Mouse (Mus musculus): Measurements from ENCODE around the gene Selenoi. TPM values are rescaled to one million over a fixed set of nuclear protein-coding genes. Genes with fewer than 3 reads are reported as not detected.
"Not testable (repeated sequence)": the region's sequence is repeated elsewhere in the genome, so short reads cannot be mapped to it uniquely, and the experiment has no call there.

The Selenoi gene
- total RNA-seq (2021) = 10 to 100 TPM; 47.6 to 56.7 TPM
- long read RNA-seq, experiment 1, full-length matches to known transcripts = 15 of 28 reads
- long read RNA-seq, experiment 1, partial matches to known transcripts = 8 of 28 reads
- long read RNA-seq, experiment 1, other reads (novel, unspliced or antisense) = 5 of 28 reads
- long read RNA-seq, experiment 2, full-length matches to known transcripts = 18 of 25 reads
- long read RNA-seq, experiment 2, partial matches to known transcripts = 2 of 25 reads
- long read RNA-seq, experiment 2, other reads (novel, unspliced or antisense) = 5 of 25 reads

GRCm38 (mm10) chr5:30232271-30232971, at the start of gene Selenoi:
Selenoi (plus strand) TSS chr5:30232581.
- DNase-seq (ENCODE audit: low spot score in 2 of 2) = peak; percentile 98 to 99
- intact Hi-C loops (cut with DNase I) = no loop called here

- DNase-seq (ENCODE audit: low spot score in 2 of 2) = no peak
- intact Hi-C loops (cut with DNase I) = no loop called here
These were observed 44.5 kb upstream of the Selenoi start for GRCm38 (mm10) chr5:30187687-30188485.

- DNase-seq (ENCODE audit: low spot score in 2 of 2) = no peak
- intact Hi-C loops (cut with DNase I) = no loop called here
These were observed 39.9 kb upstream of the Selenoi start for GRCm38 (mm10) chr5:30192452-30192851.

GRCm38 (mm10) chr5:30195340-30195739, 37.0 kb upstream of the Selenoi start:
- intact Hi-C loops (cut with DNase I) = no loop called here
- no peak for DNase-seq (ENCODE audit: low spot score in 2 of 2)

GRCm38 (mm10) chr5:30198257-30198656, 34.1 kb upstream of the Selenoi start:
- intact Hi-C loops (cut with DNase I) = no loop called here
- no peak for DNase-seq (ENCODE audit: low spot score in 2 of 2)

- DNase-seq (ENCODE audit: low spot score in 2 of 2) = peak; percentile 69 to 81
- intact Hi-C loops (cut with DNase I) = no loop called here
These were observed 30.9 kb upstream of the Selenoi start for GRCm38 (mm10) chr5:30201521-30201920.

- no peak for DNase-seq (ENCODE audit: low spot score in 2 of 2)
- intact Hi-C loops (cut with DNase I) = no loop called here
These were observed 30.2 kb upstream of the Selenoi start for GRCm38 (mm10) chr5:30202221-30202620.

- intact Hi-C loops (cut with DNase I) = no loop called here
These were observed 29.0 kb upstream of the Selenoi start for GRCm38 (mm10) chr5:30203216-30203885.

GRCm38 (mm10) chr5:30204441-30204840, 27.9 kb upstream of the Selenoi start:
- intact Hi-C loops (cut with DNase I) = no loop called here
- DNase-seq (ENCODE audit: low spot score in 2 of 2) = no peak

More at GRCm38 (mm10) chr5:30203216-30203885, 29.0 kb upstream of the Selenoi start:
- no peak for DNase-seq (ENCODE audit: low spot score in 2 of 2)

GRCm38 (mm10) chr5:30205034-30205433, 27.3 kb upstream of the Selenoi start:
- intact Hi-C loops (cut with DNase I) = no loop called here

GRCm38 (mm10) chr5:30205493-30205892, 26.9 kb upstream of the Selenoi start, which contains the start of gene Adgrf3:
Adgrf3 (minus strand) TSS chr5:30205722.
- DNase-seq (ENCODE audit: low spot score in 2 of 2) = no peak
- intact Hi-C loops (cut with DNase I) = no loop called here

More at GRCm38 (mm10) chr5:30205034-30205433, 27.3 kb upstream of the Selenoi start:
- DNase-seq (ENCODE audit: low spot score in 2 of 2) = no peak

GRCm38 (mm10) chr5:30207276-30207675, 25.1 kb upstream of the Selenoi start:
- intact Hi-C loops (cut with DNase I) = no loop called here
- DNase-seq (ENCODE audit: low spot score in 2 of 2) = no peak

GRCm38 (mm10) chr5:30210758-30211157, 21.6 kb upstream of the Selenoi start:
- DNase-seq (ENCODE audit: low spot score in 2 of 2) = not testable (repeated sequence)
- intact Hi-C loops (cut with DNase I) = loop anchor here (5.0 kb wide), 2 partner anchors 272 to 427 kb away; no protein-coding TSS in a partner anchor

GRCm38 (mm10) chr5:30214889-30215288, 17.5 kb upstream of the Selenoi start:
- intact Hi-C loops (cut with DNase I) = loop anchor here (5.0 kb wide), 2 partner anchors 267 to 422 kb away; no protein-coding TSS in a partner anchor
- DNase-seq (ENCODE audit: low spot score in 2 of 2) = peak; percentile 66 to 77

- intact Hi-C loops (cut with DNase I) = no loop called here
- no peak for DNase-seq (ENCODE audit: low spot score in 2 of 2)
These were observed 16.4 kb upstream of the Selenoi start for GRCm38 (mm10) chr5:30215970-30216369.

GRCm38 (mm10) chr5:30219715-30220114, 12.7 kb upstream of the Selenoi start:
- no peak for DNase-seq (ENCODE audit: low spot score in 2 of 2)
- intact Hi-C loops (cut with DNase I) = no loop called here

- intact Hi-C loops (cut with DNase I) = no loop called here
- DNase-seq (ENCODE audit: low spot score in 2 of 2) = no peak
These were observed 11.7 kb upstream of the Selenoi start for GRCm38 (mm10) chr5:30220666-30221065.

GRCm38 (mm10) chr5:30222681-30223080, 9.7 kb upstream of the Selenoi start:
- intact Hi-C loops (cut with DNase I) = no loop called here
- DNase-seq (ENCODE audit: low spot score in 2 of 2) = no peak

- intact Hi-C loops (cut with DNase I) = no loop called here
- DNase-seq (ENCODE audit: low spot score in 2 of 2) = peak; percentile 37 to 49
These were observed 1.5 kb upstream of the Selenoi start for GRCm38 (mm10) chr5:30230901-30231300.
